Mouse (Mus musculus): ENCODE results near the gene Copg2.

The Copg2 gene

GRCm38 (mm10) chr6:30732571-30733130, 163.9 kb downstream of the Copg2 start:
- no peak for DNase-seq

DNA sequence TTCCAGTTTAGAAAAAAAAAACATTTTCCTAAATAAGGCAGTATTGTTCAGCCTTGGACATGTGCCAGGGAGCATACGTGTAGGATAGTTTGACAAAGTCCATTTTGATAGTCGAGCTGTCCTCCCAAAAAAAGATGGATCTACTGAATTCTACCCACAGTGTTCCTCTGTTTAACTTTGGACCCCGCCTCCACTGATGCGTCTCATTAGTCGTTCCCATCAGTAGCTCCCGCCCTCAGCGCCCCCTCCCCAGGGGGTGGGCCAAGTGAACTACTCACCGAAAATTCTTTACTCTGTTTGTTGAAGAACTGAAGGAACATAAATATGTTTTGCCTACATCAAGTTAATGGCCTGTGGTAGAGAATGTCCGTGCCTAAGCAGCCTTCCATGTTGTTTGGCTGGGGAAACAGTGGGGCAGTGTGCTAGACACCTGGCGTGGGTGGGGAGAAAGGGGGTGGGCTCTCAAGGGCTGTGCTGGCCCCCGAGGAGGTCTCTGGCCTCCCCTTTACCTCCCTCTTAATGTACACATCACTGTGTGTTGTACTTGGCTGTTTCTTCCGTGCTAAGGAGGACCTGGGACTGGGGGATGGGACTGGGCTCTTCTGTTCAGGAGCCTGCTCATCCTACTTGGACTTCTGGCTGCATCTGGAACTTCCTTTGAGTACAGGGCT, 166.2 kb downstream of the Copg2 start:
- no peak for DNase-seq

DNA sequence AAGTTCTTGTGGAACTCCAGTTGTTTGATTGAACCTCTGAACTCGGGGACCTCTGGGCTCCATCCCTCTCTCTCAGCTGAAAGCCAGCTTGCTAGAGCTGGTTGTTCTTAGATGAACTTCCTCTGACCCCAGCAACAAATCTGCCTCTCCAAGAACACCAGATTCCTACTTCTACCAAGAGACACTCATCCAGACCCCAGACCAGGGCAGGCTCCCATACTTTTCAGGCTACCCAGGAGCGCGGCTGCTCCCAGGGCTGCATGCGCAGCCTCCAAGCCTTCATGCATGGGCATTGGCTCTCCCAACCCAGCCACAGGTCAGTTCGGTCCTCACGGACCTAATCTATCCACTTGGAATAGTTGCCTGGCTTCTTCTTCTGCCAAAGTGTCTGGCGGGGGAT, 173.3 kb downstream of the Copg2 start, which contains the start of gene Mest:
Gene Mest, plus strand, starts transcription at position 217 of the 400 bp plus-strand sequence.
- no peak for DNase-seq

- DNase-seq, result no peak
These were observed 174.0 kb downstream of the Copg2 start for GRCm38 (mm10) chr6:30722385-30723164.

- DNase-seq, result no peak
These were observed 179.8 kb downstream of the Copg2 start for GRCm38 (mm10) chr6:30716796-30717195.

DNA sequence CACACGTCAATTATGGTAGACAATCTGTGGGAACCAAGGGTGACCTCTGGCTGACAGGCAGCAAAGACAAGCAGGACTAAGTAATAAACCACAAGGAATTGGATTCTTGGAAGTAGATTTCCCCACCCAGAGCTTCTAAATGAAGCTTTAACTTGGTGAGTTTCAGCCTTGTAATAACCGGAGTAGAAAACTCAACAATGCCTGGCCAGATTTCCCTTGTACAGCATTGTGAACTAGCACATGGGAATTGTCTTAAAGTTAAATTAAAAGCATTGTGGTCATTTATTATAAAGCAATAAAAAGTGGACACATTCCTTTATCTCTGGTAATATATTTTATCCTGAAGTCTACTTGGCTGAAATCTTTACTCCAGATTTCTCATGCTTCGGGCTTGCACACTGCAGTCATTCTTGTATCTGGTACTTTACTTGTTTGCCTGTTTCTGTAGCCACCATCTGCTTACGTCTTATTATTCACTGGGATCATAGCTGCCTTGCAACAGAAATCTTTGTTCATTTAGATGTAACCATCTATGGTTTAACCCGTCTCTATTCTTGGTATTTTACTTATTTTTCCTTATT, 181.6 kb downstream of the Copg2 start:
- no peak for DNase-seq

GRCm38 (mm10) chr6:30713896-30714295, 182.7 kb downstream of the Copg2 start:
- DNase-seq, result no peak

DNA sequence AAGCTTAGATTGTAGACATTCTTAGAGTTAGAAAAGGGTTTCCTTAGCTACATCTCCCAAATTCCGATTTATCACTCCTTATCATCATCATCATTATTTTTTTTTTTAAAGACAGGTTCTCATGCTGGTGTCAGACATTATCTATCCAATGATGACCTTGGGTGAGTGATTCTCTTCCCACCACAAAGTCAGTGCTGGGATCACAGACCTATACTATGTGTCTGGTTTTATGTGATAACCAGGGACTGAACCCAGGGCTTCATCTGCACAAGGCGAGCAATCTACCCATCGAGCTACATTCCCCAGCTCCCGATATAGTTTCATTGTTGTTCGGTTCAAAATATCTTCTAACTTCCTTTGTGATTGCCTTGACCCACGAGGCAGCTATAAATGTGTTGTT, 183.1 kb downstream of the Copg2 start:
- DNase-seq, result no peak

GRCm38 (mm10) chr6:30712484-30712883, 184.1 kb downstream of the Copg2 start:
- no peak for DNase-seq

- no peak for DNase-seq
These were observed 185.2 kb downstream of the Copg2 start for GRCm38 (mm10) chr6:30711365-30711763.

DNA sequence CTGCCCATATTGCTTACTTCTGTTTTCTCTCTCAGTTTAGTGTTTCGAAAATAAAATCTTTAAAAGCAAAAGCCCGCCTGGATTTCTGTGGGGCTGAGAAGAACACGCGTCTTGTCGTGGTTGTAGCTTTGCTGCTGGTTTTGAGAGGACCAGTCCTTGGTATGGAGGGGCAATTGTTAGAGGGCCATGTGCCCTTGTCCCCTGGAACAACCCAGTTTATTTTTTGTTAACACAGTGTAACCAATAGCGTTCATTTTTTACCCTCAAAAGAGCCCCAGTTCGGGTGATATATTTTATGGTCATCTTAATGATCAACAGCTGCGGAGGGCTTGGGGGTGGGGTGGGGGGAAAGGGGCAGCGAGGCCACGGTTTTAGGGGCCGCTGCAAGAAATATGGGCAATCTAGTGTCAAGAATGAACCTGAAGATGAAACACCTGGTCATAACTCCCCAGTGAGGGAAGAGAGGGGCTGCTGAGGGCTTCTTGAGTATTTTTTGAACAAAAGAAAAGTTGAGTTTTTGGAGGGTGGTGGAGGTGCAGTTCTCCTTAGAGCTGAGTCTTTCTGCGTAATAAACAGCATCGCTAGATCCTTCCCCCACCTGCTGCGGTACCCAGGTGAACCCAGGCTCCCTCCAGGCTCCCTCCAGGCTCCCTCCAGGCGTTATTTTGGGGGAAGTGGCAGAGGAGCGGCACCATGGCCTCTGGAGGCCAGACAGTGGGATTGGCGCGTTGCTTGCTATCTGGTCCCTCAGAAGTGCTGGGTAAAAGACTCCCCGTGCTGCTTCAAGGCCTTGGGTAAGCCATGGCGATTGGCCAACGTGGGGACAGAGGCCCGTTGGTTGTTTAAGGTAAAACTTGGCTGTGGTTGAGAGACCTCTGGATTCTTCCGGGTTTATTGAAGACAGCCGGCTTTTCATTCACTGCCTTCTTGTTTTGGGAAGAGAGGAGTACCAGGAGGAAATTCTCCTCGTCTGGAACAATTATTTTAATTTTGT, 185.9 kb downstream of the Copg2 start:
- DNase-seq, result no peak

GRCm38 (mm10) chr6:30709115-30709514, 187.5 kb downstream of the Copg2 start:
- DNase-seq, result no peak

DNA sequence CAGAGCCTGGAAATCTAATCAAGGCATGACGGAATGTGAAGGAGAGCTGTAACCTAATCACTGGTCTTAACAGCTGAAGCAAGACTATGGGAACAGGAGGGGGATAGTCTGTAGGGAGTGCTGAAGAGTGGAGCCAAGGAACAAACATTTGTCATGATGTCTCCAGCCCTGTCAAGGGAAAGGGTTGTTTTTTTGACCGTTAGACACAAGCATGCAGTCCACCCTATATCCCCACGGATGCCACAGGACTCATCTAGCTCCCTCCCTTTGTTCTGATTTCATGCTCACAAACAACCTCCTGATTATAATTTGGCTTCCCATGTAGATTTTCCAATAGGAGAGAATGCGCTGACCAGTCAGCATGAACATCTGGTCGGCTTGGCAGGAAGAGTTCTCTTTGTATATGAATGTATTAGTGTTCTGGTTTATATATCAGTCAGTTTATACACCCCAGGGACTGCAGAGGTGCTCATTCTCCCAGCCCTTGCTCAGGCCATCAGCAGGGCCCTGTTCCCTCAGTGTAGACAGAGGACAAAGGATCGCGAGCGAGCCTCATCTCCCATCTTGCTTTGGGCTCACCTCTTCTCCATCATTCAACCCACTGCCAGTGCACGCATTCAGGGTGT, 192.5 kb downstream of the Copg2 start:
- DNase-seq, result no peak

- no peak for DNase-seq
These were observed 193.1 kb downstream of the Copg2 start for GRCm38 (mm10) chr6:30703476-30703875.

GRCm38 (mm10) chr6:30702881-30703280, 193.7 kb downstream of the Copg2 start:
- DNase-seq, result no peak

DNA sequence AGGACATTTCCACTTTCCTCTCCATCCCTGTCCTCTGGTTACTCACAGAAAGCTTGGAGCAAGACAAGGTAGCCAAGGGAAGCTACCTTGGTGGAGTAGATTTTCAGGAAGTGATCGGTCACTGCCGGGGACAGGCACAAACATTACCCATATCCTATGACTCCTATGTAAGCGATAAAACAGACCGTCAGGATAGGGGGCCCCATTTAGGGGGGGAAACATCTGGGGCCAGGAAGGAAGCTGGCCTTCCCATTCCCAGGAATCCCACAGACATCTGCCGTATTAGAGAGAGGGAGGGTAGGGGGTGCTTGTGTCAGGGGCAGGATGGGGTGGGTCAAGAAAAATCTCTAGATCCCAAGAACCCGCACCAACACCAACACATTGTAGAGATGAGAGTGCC, 196.4 kb downstream of the Copg2 start:
- no peak for DNase-seq

- no peak for DNase-seq
These were observed 198.6 kb downstream of the Copg2 start for GRCm38 (mm10) chr6:30698036-30698435.
